14 mouse cellular contexts compared by ENCODE assay signal in genomic region chr1:42589442-42589841, GRCm38 (mm10).
DNase-seq lines count a peak whose midpoint lies in the region; ATAC-seq and TF ChIP-seq lines count a peak whose summit lies in the region.
"Had no signal": no experiment of that assay in that cellular context is flagged by ENCODE, and none has a peak within 500 bp of the region (broad histone marks: within the 10 kb centered on the region; RNA-seq: fewer than 3 reads in every experiment).

No protein-coding gene starts in this region.

- H3K27ac ChIP-seq in kidney, embryonic 16.5 days (ENCODE audit: low read length), result no peak overlapping the region
- H3K27ac ChIP-seq in kidney, embryonic 14.5 days (ENCODE audit: low read depth, low read length), result no peak overlapping the region
- no peak overlapping the region for H3K27ac ChIP-seq in limb, embryonic 14.5 days (replicated peaks; ENCODE audit: low read depth, low read length)
- no peak overlapping the region for H3K27ac ChIP-seq in forebrain, postnatal 0 days (ENCODE audit: low read depth, low read length)
- H3K27ac ChIP-seq: limb, embryonic 15.5 days had no signal

- H3K36me3 ChIP-seq in kidney, embryonic 16.5 days (ENCODE audit: insufficient read depth, low read length), result no peaks in the 10 kb centered on the region
- H3K36me3 ChIP-seq in kidney, embryonic 14.5 days (ENCODE audit: control insufficient read depth, insufficient read depth, low read length), result no peaks in the 10 kb centered on the region
- H3K36me3 ChIP-seq in limb, embryonic 14.5 days (ENCODE audit: control insufficient read depth, insufficient read depth, low read length), result no peaks in the 10 kb centered on the region
- no peaks in the 10 kb centered on the region for H3K36me3 ChIP-seq in forebrain, postnatal 0 days (ENCODE audit: insufficient read depth)
- H3K36me3 ChIP-seq: limb, embryonic 15.5 days had no signal

- WGBS in kidney, embryonic 16.5 days, result 49% methylated on average over 7 of the region's 7 CpGs
- WGBS in kidney, embryonic 14.5 days, result 40% methylated on average over 7 of the region's 7 CpGs
- WGBS in limb, embryonic 14.5 days, result 45% methylated on average over 7 of the region's 7 CpGs
- 51% methylated on average over 7 of the region's 7 CpGs for WGBS in forebrain, postnatal 0 days

- no peak overlapping the region for H3K4me2 ChIP-seq in kidney, embryonic 16.5 days (replicated peaks; ENCODE audit: low read depth, low read length)
- H3K4me2 ChIP-seq in kidney, embryonic 14.5 days (replicated peaks; ENCODE audit: low read depth, low read length), result no peak overlapping the region
- peak overlapping the region; percentile 7; the same call in 1 of the 2 replicates for H3K4me2 ChIP-seq in limb, embryonic 14.5 days (replicated peaks; ENCODE audit: low read depth, low read length, severe bottlenecking)
- H3K4me2 ChIP-seq in forebrain, postnatal 0 days (ENCODE audit: low read depth), result no peak overlapping the region
- H3K4me2 ChIP-seq: limb, embryonic 15.5 days had no signal

- H3K4me3 ChIP-seq in kidney, embryonic 16.5 days (ENCODE audit: low read length), result no peak overlapping the region
- H3K4me3 ChIP-seq in kidney, embryonic 14.5 days (ENCODE audit: low read length), result no peak overlapping the region
- no peak overlapping the region for H3K4me3 ChIP-seq in limb, embryonic 14.5 days (replicated peaks; ENCODE audit: low read length)
- H3K4me3 ChIP-seq in forebrain, postnatal 0 days (ENCODE audit: low read depth, low read length), result no peak overlapping the region
- H3K4me3 ChIP-seq: limb, embryonic 15.5 days had no signal

- DNase-seq in R1 (ENCODE audit: low read depth, low spot score), result peak; percentile 9
- DNase-seq in embryo, embryonic 10.5 days (ENCODE audit: low spot score), result peak; percentile 13
- no peak for DNase-seq in limb, embryonic 14.5 days (ENCODE audit: low spot score)
- DNase-seq in forebrain, postnatal 0 days, result no peak
- DNase-seq: adrenal gland, postnatal 25 days; cerebellum, adult 9-10 months; gastrocnemius, postnatal 25 days; kidney, adult 9 months; lung, adult 18-20 months had no signal

- TF ChIP-seq CTCF in forebrain, postnatal 0 days (IDR thresholded peaks at IDR 0.05; ENCODE audit: low read depth), result no peak

- H3K9me3 ChIP-seq in kidney, embryonic 16.5 days (ENCODE audit: low read length), result no peaks in the 10 kb centered on the region
- H3K9me3 ChIP-seq in kidney, embryonic 14.5 days (ENCODE audit: control insufficient read depth, low read length), result no peaks in the 10 kb centered on the region
- H3K9me3 ChIP-seq in limb, embryonic 14.5 days (ENCODE audit: control insufficient read depth, low read length), result no peaks in the 10 kb centered on the region
- no peaks in the 10 kb centered on the region for H3K9me3 ChIP-seq in forebrain, postnatal 0 days (ENCODE audit: low read length)
- H3K9me3 ChIP-seq: limb, embryonic 15.5 days had no signal

- TF ChIP-seq POLR2A in limb, embryonic 14.5 days (IDR thresholded peaks at IDR 0.05; ENCODE audit: borderline replicate concordance, extremely low read depth, insufficient read depth, insufficient read length), result no peak

- H3K9ac ChIP-seq in kidney, embryonic 16.5 days (replicated peaks; ENCODE audit: low read length), result no peak overlapping the region
- no peak overlapping the region for H3K9ac ChIP-seq in kidney, embryonic 14.5 days (ENCODE audit: low read depth, low read length)
- no peak overlapping the region for H3K9ac ChIP-seq in limb, embryonic 14.5 days (ENCODE audit: low read depth, low read length, severe bottlenecking)
- no peak overlapping the region for H3K9ac ChIP-seq in forebrain, postnatal 0 days
- H3K9ac ChIP-seq: limb, embryonic 15.5 days had no signal

- H3K4me1 ChIP-seq in kidney, embryonic 16.5 days (ENCODE audit: insufficient read depth, low read length), result no peaks in the 10 kb centered on the region
- H3K4me1 ChIP-seq in kidney, embryonic 14.5 days (ENCODE audit: control insufficient read depth, insufficient read depth, low read length), result no peaks in the 10 kb centered on the region
- no peaks in the 10 kb centered on the region for H3K4me1 ChIP-seq in limb, embryonic 14.5 days (ENCODE audit: control insufficient read depth, insufficient read depth, low read length)
- no peaks in the 10 kb centered on the region for H3K4me1 ChIP-seq in forebrain, postnatal 0 days (ENCODE audit: insufficient read depth)

- no peaks in the 10 kb centered on the region for H3K27me3 ChIP-seq in kidney, embryonic 16.5 days (ENCODE audit: insufficient read depth, low read length)
- H3K27me3 ChIP-seq in kidney, embryonic 14.5 days (ENCODE audit: control insufficient read depth, insufficient read depth, low read length), result no peaks in the 10 kb centered on the region
- no peaks in the 10 kb centered on the region for H3K27me3 ChIP-seq in limb, embryonic 14.5 days (ENCODE audit: control insufficient read depth, insufficient read depth, low read length)
- H3K27me3 ChIP-seq in forebrain, postnatal 0 days (ENCODE audit: insufficient read depth, low read length), result no peaks in the 10 kb centered on the region
- H3K27me3 ChIP-seq: limb, embryonic 15.5 days had no signal

- peak; percentile 61; the same call in 1 of the 2 replicates for ATAC-seq in kidney, embryonic 16.5 days (ENCODE audit: low FRiP score, low TSS enrichment)
- no peak; the same call in 1 of the 2 replicates for ATAC-seq in kidney, embryonic 14.5 days (ENCODE audit: low FRiP score, low TSS enrichment)
- no peak for ATAC-seq in limb, embryonic 14.5 days (ENCODE audit: low FRiP score, low read depth)
- no peak for ATAC-seq in granulocyte monocyte progenitor cell, adult 5-6 weeks (replicated peaks; ENCODE audit: poor library complexity, severe bottlenecking)
- ATAC-seq in forebrain, postnatal 0 days, result no peak
- ATAC-seq: CD4-positive, CD25-positive, alpha-beta regulatory T cell, adult 4 months had no signal

Comparison
In these comparisons a context has a peak if more than half of its experiments do, and no peak if none do; other contexts are left out.
1. DNase-seq: peak in R1 (single experiment) and embryo, embryonic 10.5 days (single experiment); none in limb, embryonic 14.5 days (single experiment) and forebrain, postnatal 0 days (single experiment).